Mouse (Mus musculus): ENCODE data around the gene Ptprn2.

GRCm38 (mm10) chr12:116741300-116741699 is 255.8 kb downstream of the Ptprn2 start:
- no peak for TF ChIP-seq POLR2A (IDR thresholded peaks at IDR 0.05; ENCODE audit: borderline replicate concordance, insufficient read depth, low read length)
- TF ChIP-seq CTCF (IDR thresholded peaks at IDR 0.05; ENCODE audit: borderline replicate concordance, insufficient read depth, low read depth, low read length), result no peak
